Mouse (Mus musculus) testis, adult 2 months (tissue): ENCODE measurements around the gene Vmn1r5.

ENCODE experiments used
- CTCF ChIP-seq: fragments of 200-500 bp; IDR thresholded peaks from 2 replicates; pipeline ENCODE4 v1.5.1; 2012; ENCODE audit warnings: low read depth, mild to moderate bottlenecking, inconsistent platforms, low read length, moderate library complexity; ENCODE audit not compliant: control insufficient read depth, insufficient read depth, insufficient replicate concordance
- POLR2A ChIP-seq: fragments of 200-500 bp; IDR thresholded peaks from 2 replicates; pipeline ENCODE4 v1.6.1; 2012; ENCODE audit warnings: low read depth, mild to moderate bottlenecking, inconsistent platforms, low read length, moderate library complexity; ENCODE audit not compliant: control insufficient read depth

- no peak for TF ChIP-seq POLR2A
- no peak for TF ChIP-seq CTCF
Observed at GRCm38 (mm10) chr6:56923331-56923725, 46.7 kb upstream of the Vmn1r5 start.
